Comparison of ENCODE assay signal across 14 mouse cellular contexts in genomic region chr16:74840006-74840405, GRCm38 (mm10).
A peak's percentile ranks its signal among the peaks of the same experiment; 100 is the strongest.
DNase-seq lines count a peak whose midpoint lies in the region; ATAC-seq and TF ChIP-seq lines count a peak whose summit lies in the region.
"Had no signal": no experiment of that assay in that cellular context is flagged by ENCODE, and none has a peak within 500 bp of the region (broad histone marks: within the 10 kb centered on the region; RNA-seq: fewer than 3 reads in every experiment).

No protein-coding gene starts in this region.

- WGBS in intestine, postnatal 0 days = 91% methylated on average over 2 of the region's 2 CpGs
- 97% methylated on average over 2 of the region's 2 CpGs for WGBS in intestine, embryonic 15.5 days
- 94% methylated on average over 2 of the region's 2 CpGs for WGBS in midbrain, postnatal 0 days
- 98% methylated on average over 2 of the region's 2 CpGs for WGBS in midbrain, embryonic 11.5 days
- 93% methylated on average over 2 of the region's 2 CpGs for WGBS in kidney, embryonic 16.5 days

- no peak for ATAC-seq in intestine, postnatal 0 days
- no peak for ATAC-seq in intestine, embryonic 15.5 days
- ATAC-seq in midbrain, postnatal 0 days (ENCODE audit: low FRiP score) = no peak
- ATAC-seq in midbrain, embryonic 11.5 days (ENCODE audit: low FRiP score) = no peak
- no peak for ATAC-seq in kidney, embryonic 16.5 days (ENCODE audit: low FRiP score, low TSS enrichment)
- ATAC-seq: midbrain, embryonic 15.5 days had no signal

- no peak overlapping the region for H3K4me2 ChIP-seq in intestine, postnatal 0 days (replicated peaks; ENCODE audit: low read depth)
- H3K4me2 ChIP-seq in intestine, embryonic 15.5 days (replicated peaks) = no peak overlapping the region
- no peak overlapping the region for H3K4me2 ChIP-seq in midbrain, postnatal 0 days (ENCODE audit: low read depth, low read length, poor library complexity, severe bottlenecking)
- no peak overlapping the region for H3K4me2 ChIP-seq in midbrain, embryonic 11.5 days
- H3K4me2 ChIP-seq in kidney, embryonic 16.5 days (replicated peaks; ENCODE audit: low read depth, low read length) = no peak overlapping the region
- H3K4me2 ChIP-seq: midbrain, embryonic 15.5 days; neural tube, embryonic 12.5 days had no signal

- no peaks in the 10 kb centered on the region for H3K9me3 ChIP-seq in intestine, postnatal 0 days (ENCODE audit: control insufficient read depth)
- H3K9me3 ChIP-seq in intestine, embryonic 15.5 days = no peaks in the 10 kb centered on the region
- H3K9me3 ChIP-seq in midbrain, postnatal 0 days (ENCODE audit: low read length) = no peaks in the 10 kb centered on the region
- no peaks in the 10 kb centered on the region for H3K9me3 ChIP-seq in midbrain, embryonic 11.5 days (ENCODE audit: control insufficient read depth, low read length)
- H3K9me3 ChIP-seq in kidney, embryonic 16.5 days (ENCODE audit: low read length) = no peaks in the 10 kb centered on the region
- H3K9me3 ChIP-seq: midbrain, embryonic 15.5 days; neural tube, embryonic 12.5 days had no signal

- TF ChIP-seq CTCF in intestine, postnatal 0 days (IDR thresholded peaks at IDR 0.05; ENCODE audit: low read depth) = peak; percentile 47
- peak; percentile 63 for TF ChIP-seq CTCF in midbrain, postnatal 0 days (IDR thresholded peaks at IDR 0.05)

- H3K36me3 ChIP-seq in intestine, postnatal 0 days (ENCODE audit: control insufficient read depth, insufficient read depth) = no peaks in the 10 kb centered on the region
- H3K36me3 ChIP-seq in intestine, embryonic 15.5 days = no peaks in the 10 kb centered on the region
- no peaks in the 10 kb centered on the region for H3K36me3 ChIP-seq in midbrain, postnatal 0 days (ENCODE audit: insufficient read depth, low read length)
- no peaks in the 10 kb centered on the region for H3K36me3 ChIP-seq in midbrain, embryonic 11.5 days (ENCODE audit: control insufficient read depth, insufficient read depth, low read length)
- no peaks in the 10 kb centered on the region for H3K36me3 ChIP-seq in kidney, embryonic 16.5 days (ENCODE audit: insufficient read depth, low read length)
- H3K36me3 ChIP-seq: midbrain, embryonic 15.5 days; neural tube, embryonic 12.5 days had no signal

- H3K4me1 ChIP-seq in intestine, postnatal 0 days (replicated peaks; ENCODE audit: control insufficient read depth, insufficient read depth, low read length) = no peaks in the 10 kb centered on the region
- no peaks in the 10 kb centered on the region for H3K4me1 ChIP-seq in intestine, embryonic 15.5 days (replicated peaks)
- H3K4me1 ChIP-seq in midbrain, postnatal 0 days (ENCODE audit: insufficient read depth, low read length) = no peaks in the 10 kb centered on the region
- no peaks in the 10 kb centered on the region for H3K4me1 ChIP-seq in midbrain, embryonic 11.5 days (ENCODE audit: control insufficient read depth, insufficient read depth, low read length)
- no peaks in the 10 kb centered on the region for H3K4me1 ChIP-seq in kidney, embryonic 16.5 days (ENCODE audit: insufficient read depth, low read length)
- H3K4me1 ChIP-seq: midbrain, embryonic 15.5 days; neural tube, embryonic 12.5 days had no signal

- no peaks in the 10 kb centered on the region for H3K27me3 ChIP-seq in intestine, postnatal 0 days (replicated peaks; ENCODE audit: control insufficient read depth, insufficient read depth, low read length)
- H3K27me3 ChIP-seq in intestine, embryonic 15.5 days (replicated peaks) = no peaks in the 10 kb centered on the region
- H3K27me3 ChIP-seq in midbrain, postnatal 0 days (ENCODE audit: insufficient read depth, low read length) = no peaks in the 10 kb centered on the region
- no peaks in the 10 kb centered on the region for H3K27me3 ChIP-seq in midbrain, embryonic 11.5 days (ENCODE audit: control insufficient read depth, insufficient read depth, low read length)
- H3K27me3 ChIP-seq in kidney, embryonic 16.5 days (ENCODE audit: insufficient read depth, low read length) = no peaks in the 10 kb centered on the region
- H3K27me3 ChIP-seq: midbrain, embryonic 15.5 days; neural tube, embryonic 12.5 days had no signal

- H3K4me3 ChIP-seq in intestine, postnatal 0 days (ENCODE audit: low read depth, low read length) = no peak overlapping the region
- no peak overlapping the region for H3K4me3 ChIP-seq in intestine, embryonic 15.5 days (replicated peaks)
- H3K4me3 ChIP-seq in midbrain, postnatal 0 days (ENCODE audit: low read depth, low read length) = no peak overlapping the region
- no peak overlapping the region for H3K4me3 ChIP-seq in midbrain, embryonic 11.5 days (ENCODE audit: low read depth, low read length)
- no peak overlapping the region for H3K4me3 ChIP-seq in kidney, embryonic 16.5 days (ENCODE audit: low read length)
- H3K4me3 ChIP-seq: midbrain, embryonic 15.5 days; neural tube, embryonic 12.5 days had no signal

- no peak overlapping the region for H3K9ac ChIP-seq in intestine, postnatal 0 days (ENCODE audit: low read depth, low read length)
- no peak overlapping the region for H3K9ac ChIP-seq in intestine, embryonic 15.5 days
- H3K9ac ChIP-seq in midbrain, postnatal 0 days (replicated peaks; ENCODE audit: low read length, poor library complexity, severe bottlenecking) = no peak overlapping the region
- H3K9ac ChIP-seq in midbrain, embryonic 11.5 days (ENCODE audit: low read length) = no peak overlapping the region
- no peak overlapping the region for H3K9ac ChIP-seq in kidney, embryonic 16.5 days (replicated peaks; ENCODE audit: low read length)
- H3K9ac ChIP-seq: midbrain, embryonic 15.5 days; neural tube, embryonic 12.5 days had no signal

- DNase-seq in midbrain, postnatal 0 days (ENCODE audit: low spot score) = peak; percentile 45
- no peak for DNase-seq in midbrain, embryonic 11.5 days (ENCODE audit: low spot score, missing footprints)
- peak; percentile 3 for DNase-seq in adipocyte (ENCODE audit: low spot score)
- DNase-seq in mesoderm, embryonic 11.5 days (ENCODE audit: low read depth, low spot score) = peak; percentile 11
- DNase-seq in ovary, postnatal 36 days (ENCODE audit: low spot score) = no peak
- DNase-seq: adrenal gland, postnatal 25 days; heart, postnatal 4 days; kidney, postnatal 25 days; spleen, adult 18-20 months had no signal

- no peak overlapping the region for H3K27ac ChIP-seq in intestine, postnatal 0 days (ENCODE audit: low read depth, low read length)
- H3K27ac ChIP-seq in intestine, embryonic 15.5 days = no peak overlapping the region
- no peak overlapping the region for H3K27ac ChIP-seq in midbrain, postnatal 0 days (ENCODE audit: low read depth, low read length)
- H3K27ac ChIP-seq in midbrain, embryonic 11.5 days (ENCODE audit: low read depth, low read length) = no peak overlapping the region
- H3K27ac ChIP-seq in kidney, embryonic 16.5 days (ENCODE audit: low read length) = no peak overlapping the region
- H3K27ac ChIP-seq: midbrain, embryonic 15.5 days; neural tube, embryonic 12.5 days had no signal

Comparison
In these comparisons a context has a peak if more than half of its experiments do, and no peak if none do; other contexts are left out.
1. DNase-seq: peak in midbrain, postnatal 0 days (single experiment), adipocyte (single experiment) and mesoderm, embryonic 11.5 days (single experiment); none in midbrain, embryonic 11.5 days (single experiment) and ovary, postnatal 36 days (single experiment).